ENCODE assay signal across 10 mouse cellular contexts in the genomic region with DNA sequence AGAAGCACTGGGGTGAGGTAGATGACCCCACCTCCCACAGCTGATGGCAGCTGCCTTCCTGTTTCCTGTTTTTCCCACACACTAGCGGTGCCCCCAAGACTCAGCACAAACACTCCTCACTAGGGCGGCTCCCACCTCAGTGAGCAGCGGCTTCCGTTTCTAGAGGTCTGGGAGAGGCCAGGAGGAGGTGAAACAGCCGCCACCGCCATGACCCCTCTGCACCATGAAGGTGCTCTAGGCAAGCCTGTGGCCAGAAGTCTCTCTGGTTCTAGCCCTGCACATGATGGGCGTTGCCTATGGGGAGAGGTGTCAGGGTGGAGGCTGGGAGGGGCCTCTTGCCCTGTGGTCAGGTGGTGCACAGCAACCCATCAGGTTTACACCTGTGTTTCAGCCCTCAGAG. TPM values are rescaled to one million over a fixed set of nuclear protein-coding genes. Genes with fewer than 3 reads are reported as not detected.
DNase-seq lines count a peak whose midpoint lies in the region; ATAC-seq and TF ChIP-seq lines count a peak whose summit lies in the region.
"Had no signal": no experiment of that assay in that cellular context is flagged by ENCODE, and none has a peak within 500 bp of the region (broad histone marks: within the 10 kb centered on the region; RNA-seq: fewer than 3 reads in every experiment).

No protein-coding gene starts in this region.

- H3K36me3 ChIP-seq in lung, postnatal 0 days (ENCODE audit: insufficient read depth, low read length): no peaks in the 10 kb centered on the region; the same call in 1 of the 2 replicates
- H3K36me3 ChIP-seq in forebrain, embryonic 13.5 days (ENCODE audit: poor library complexity, severe bottlenecking): peaks cover 26% of the 10 kb centered on the region

- WGBS in lung, postnatal 0 days: 43% methylated on average over 7 of the region's 7 CpGs
- 87% methylated on average over 7 of the region's 7 CpGs for whole genome bisulfite sequencing in forebrain, embryonic 13.5 days

- H3K4me1 ChIP-seq in lung, postnatal 0 days (ENCODE audit: insufficient read depth, low read depth, low read length): peaks cover 8% of the 10 kb centered on the region; the same call in 1 of the 2 replicates
- no peaks in the 10 kb centered on the region for H3K4me1 ChIP-seq in forebrain, embryonic 13.5 days
- H3K4me1 ChIP-seq: hindbrain, embryonic 15.5 days had no signal

- no peak overlapping the region for H3K9ac ChIP-seq in lung, postnatal 0 days (replicated peaks; ENCODE audit: low read depth)
- no peak overlapping the region for H3K9ac ChIP-seq in forebrain, embryonic 13.5 days
- H3K9ac ChIP-seq: hindbrain, embryonic 15.5 days had no signal

- DNase-seq in heart, adult 9 months (ENCODE audit: low spot score in 2 of 2): peak; percentile 49 to 76
- no peak for DNase-seq in heart, postnatal 4 days
- DNase-seq in induced T-regulatory cell, adult 2 months (ENCODE audit: low read depth): peak; percentile 91
- peak; percentile 52 for DNase-seq in lung, postnatal 0 days (ENCODE audit: low spot score)
- DNase-seq in thymus, adult 18-20 months: peak; percentile 67 to 77
- DNase-seq in cerebellum, adult 11 months: no peak

- TF ChIP-seq CTCF in lung, postnatal 0 days (IDR thresholded peaks at IDR 0.05): 0 out of 2 replicates have a peak, but pooled peaks have one; percentile 1

- ATAC-seq in lung, postnatal 0 days: peak; percentile 82
- ATAC-seq in forebrain, embryonic 13.5 days: no peak
- ATAC-seq in frontal cortex, adult (ENCODE audit: low TSS enrichment): no peak
- ATAC-seq: Patski had no signal

- no peaks in the 10 kb centered on the region for H3K27me3 ChIP-seq in lung, postnatal 0 days (replicated peaks; ENCODE audit: insufficient read depth, low read length)
- no peaks in the 10 kb centered on the region for H3K27me3 ChIP-seq in forebrain, embryonic 13.5 days
- H3K27me3 ChIP-seq: hindbrain, embryonic 15.5 days; Patski had no signal

- no peak overlapping the region for H3K4me3 ChIP-seq in lung, postnatal 0 days (ENCODE audit: low read depth, low read length)
- no peak overlapping the region for H3K4me3 ChIP-seq in forebrain, embryonic 13.5 days
- H3K4me3 ChIP-seq: hindbrain, embryonic 15.5 days had no signal

- H3K27ac ChIP-seq in lung, postnatal 0 days (ENCODE audit: low read length): peak overlapping the region; percentile 59
- no peak overlapping the region for H3K27ac ChIP-seq in forebrain, embryonic 13.5 days
- H3K27ac ChIP-seq: hindbrain, embryonic 15.5 days had no signal

- no peaks in the 10 kb centered on the region for H3K9me3 ChIP-seq in lung, postnatal 0 days (ENCODE audit: low read length)
- no peaks in the 10 kb centered on the region for H3K9me3 ChIP-seq in forebrain, embryonic 13.5 days (replicated peaks)
- H3K9me3 ChIP-seq: hindbrain, embryonic 15.5 days had no signal

- peak overlapping the region; percentile 19 for H3K4me2 ChIP-seq in lung, postnatal 0 days (replicated peaks; ENCODE audit: low read depth, low read length)
- no peak overlapping the region for H3K4me2 ChIP-seq in forebrain, embryonic 13.5 days
- H3K4me2 ChIP-seq: hindbrain, embryonic 15.5 days had no signal

- TF ChIP-seq EP300 in lung, postnatal 0 days (IDR thresholded peaks at IDR 0.05): peak; percentile 38; the same call in 1 of the 2 replicates

RNA-seq across cellular contexts. Expression of gene 1700029H14Rik, which starts 37.9 kb away (rescaled TPM):
- total RNA-seq in heart, postnatal 4 days (2021): not detected
- not detected in 2 replicates for polyA plus RNA-seq in lung, postnatal 0 days (2015; fragmentation: Nextera tagmentation; extraction: Ambion mirVana)
- not detected in 2 replicates for polyA plus RNA-seq in forebrain, embryonic 13.5 days (2015; fragmentation: Nextera tagmentation; extraction: Ambion mirVana)
- polyA plus RNA-seq: hindbrain, embryonic 15.5 days; Patski had no signal

Comparison
In these comparisons a context has a peak if more than half of its experiments do, and no peak if none do; other contexts are left out.
1. DNase-seq: peak in heart, adult 9 months (2 of 2), induced T-regulatory cell, adult 2 months (single experiment), lung, postnatal 0 days (single experiment) and thymus, adult 18-20 months (2 of 2); none in heart, postnatal 4 days (single experiment) and cerebellum, adult 11 months (single experiment).